ENCODE assay signal across 11 mouse cellular contexts in genomic region chr13:72365534-72366271, GRCm38 (mm10).
DNase-seq lines count a peak whose midpoint lies in the region; ATAC-seq lines count a peak whose summit lies in the region.
"Had no signal": no experiment of that assay in that cellular context is flagged by ENCODE, and none has a peak within 500 bp of the region (broad histone marks: within the 10 kb centered on the region; RNA-seq: fewer than 3 reads in every experiment).

No protein-coding gene starts in this region.

- H3K27ac ChIP-seq in intestine, embryonic 15.5 days, result no peak overlapping the region
- H3K27ac ChIP-seq in intestine, embryonic 16.5 days (ENCODE audit: low read length), result no peak overlapping the region
- H3K27ac ChIP-seq in embryonic facial prominence, embryonic 10.5 days (replicated peaks), result no peak overlapping the region
- H3K27ac ChIP-seq in midbrain, embryonic 13.5 days, result peak overlapping the region; percentile 27; the same call in 1 of the 2 replicates
- H3K27ac ChIP-seq: liver, embryonic 14.5 days; stomach, postnatal 0 days had no signal

- H3K4me2 ChIP-seq in intestine, embryonic 15.5 days (replicated peaks), result peak overlapping the region; percentile 43
- H3K4me2 ChIP-seq in intestine, embryonic 16.5 days (ENCODE audit: low read depth, low read length), result no peak overlapping the region
- H3K4me2 ChIP-seq in midbrain, embryonic 13.5 days (replicated peaks), result peak overlapping the region; percentile 50

- no peaks in the 10 kb centered on the region for H3K36me3 ChIP-seq in intestine, embryonic 15.5 days
- no peaks in the 10 kb centered on the region for H3K36me3 ChIP-seq in intestine, embryonic 16.5 days (ENCODE audit: control insufficient read depth, insufficient read depth, low read length)
- H3K36me3 ChIP-seq in embryonic facial prominence, embryonic 10.5 days (replicated peaks), result no peaks in the 10 kb centered on the region
- no peaks in the 10 kb centered on the region for H3K36me3 ChIP-seq in midbrain, embryonic 13.5 days

- H3K4me1 ChIP-seq in intestine, embryonic 15.5 days (replicated peaks), result no peaks in the 10 kb centered on the region; the same call in 1 of the 2 replicates
- 0 out of 2 replicates have a peak, but pooled peaks cover 3% of the 10 kb centered on the region for H3K4me1 ChIP-seq in intestine, embryonic 16.5 days (ENCODE audit: control insufficient read depth, insufficient read depth, low read length)
- H3K4me1 ChIP-seq in embryonic facial prominence, embryonic 10.5 days, result peaks cover 31% of the 10 kb centered on the region
- H3K4me1 ChIP-seq in midbrain, embryonic 13.5 days (replicated peaks), result peaks cover 20% of the 10 kb centered on the region

- H3K27me3 ChIP-seq in intestine, embryonic 15.5 days (replicated peaks), result peaks cover 9% of the 10 kb centered on the region
- H3K27me3 ChIP-seq in intestine, embryonic 16.5 days (replicated peaks; ENCODE audit: control insufficient read depth, insufficient read depth, low read length), result peaks cover 23% of the 10 kb centered on the region
- peaks cover 93% of the 10 kb centered on the region for H3K27me3 ChIP-seq in embryonic facial prominence, embryonic 10.5 days (replicated peaks; ENCODE audit: low read depth, poor library complexity, severe bottlenecking)
- peaks cover 52% of the 10 kb centered on the region for H3K27me3 ChIP-seq in midbrain, embryonic 13.5 days

- no peak overlapping the region for H3K4me3 ChIP-seq in intestine, embryonic 15.5 days (replicated peaks)
- H3K4me3 ChIP-seq in intestine, embryonic 16.5 days (ENCODE audit: low read length), result no peak overlapping the region
- peak overlapping the region; percentile 34 for H3K4me3 ChIP-seq in embryonic facial prominence, embryonic 10.5 days
- peak overlapping the region; percentile 20 for H3K4me3 ChIP-seq in midbrain, embryonic 13.5 days (replicated peaks)

- peak; percentile 63 for DNase-seq in embryonic facial prominence, embryonic 10.5 days (ENCODE audit: low spot score)
- DNase-seq in forelimb bud, embryonic 11.5 days (ENCODE audit: low read depth, low spot score), result peak; percentile 31
- no peak for DNase-seq in thymus, postnatal 0 days (ENCODE audit: low spot score)
- DNase-seq in gastrocnemius, adult 8-10 months (ENCODE audit: low spot score in 2 of 2), result no peak
- DNase-seq: heart, postnatal 14 days had no signal

- H3K9ac ChIP-seq in intestine, embryonic 15.5 days, result no peak overlapping the region
- no peak overlapping the region for H3K9ac ChIP-seq in intestine, embryonic 16.5 days (ENCODE audit: low read depth, low read length)
- H3K9ac ChIP-seq in midbrain, embryonic 13.5 days (replicated peaks), result peak overlapping the region; percentile 50; the same call in 1 of the 2 replicates
- H3K9ac ChIP-seq: liver, embryonic 14.5 days had no signal

- WGBS in intestine, embryonic 15.5 days, result 18% methylated on average over 24 of the region's 24 CpGs
- 15% methylated on average over 24 of the region's 24 CpGs for WGBS in intestine, embryonic 16.5 days
- WGBS in embryonic facial prominence, embryonic 10.5 days, result 15% methylated on average over 24 of the region's 24 CpGs
- WGBS in midbrain, embryonic 13.5 days, result 12% methylated on average over 24 of the region's 24 CpGs

- no peak for ATAC-seq in intestine, embryonic 15.5 days
- ATAC-seq in intestine, embryonic 16.5 days, result no peak
- peak; percentile 77 for ATAC-seq in midbrain, embryonic 13.5 days
- no peak for ATAC-seq in CD4-positive, CD25-positive, alpha-beta regulatory T cell, adult 4 months

- no peaks in the 10 kb centered on the region for H3K9me3 ChIP-seq in intestine, embryonic 15.5 days
- no peaks in the 10 kb centered on the region for H3K9me3 ChIP-seq in intestine, embryonic 16.5 days (ENCODE audit: control insufficient read depth, low read length)
- H3K9me3 ChIP-seq in embryonic facial prominence, embryonic 10.5 days, result no peaks in the 10 kb centered on the region
- no peaks in the 10 kb centered on the region for H3K9me3 ChIP-seq in midbrain, embryonic 13.5 days

Comparison
In these comparisons a context has a peak if more than half of its experiments do, and no peak if none do; other contexts are left out.
1. H3K4me3 ChIP-seq: peak in embryonic facial prominence, embryonic 10.5 days (single experiment) and midbrain, embryonic 13.5 days (single experiment); none in intestine, embryonic 15.5 days (single experiment) and intestine, embryonic 16.5 days (single experiment).
2. DNase-seq: peak in embryonic facial prominence, embryonic 10.5 days (single experiment) and forelimb bud, embryonic 11.5 days (single experiment); none in thymus, postnatal 0 days (single experiment) and gastrocnemius, adult 8-10 months (0 of 2).